Mouse (Mus musculus) limb, embryonic 12.5 days (tissue): ENCODE data around the gene Faf1. TPM values are rescaled to one million over a fixed set of nuclear protein-coding genes. Genes with fewer than 3 reads are reported as not detected.
A peak's percentile ranks its signal among the peaks of the same experiment; 100 is the strongest.
"Not testable (repeated sequence)": the region's sequence is repeated elsewhere in the genome, so short reads cannot be mapped to it uniquely, and the experiment has no call there.

ENCODE experiments used
- ATAC-seq: fragments of 200-750 bp; cut with Nextera tagmentation; 2 replicates; pipeline ENCODE4 v1.8.0; 2017; ENCODE audit warnings: low read depth, moderate TSS enrichment; ENCODE audit not compliant: insufficient number of reproducible peaks, insufficient read depth, low FRiP score, low TSS enrichment
- H3K27ac ChIP-seq: fragments of 300-500 bp; sonication (generic); 2 replicates; pipeline ENCODE4 v1.5.1; 2016; ENCODE audit warnings: mild to moderate bottlenecking, moderate library complexity
- H3K27me3 ChIP-seq: fragments of 300-500 bp; sonication (generic); 2 replicates; pipeline ENCODE4 v1.6.1; 2016; ENCODE audit warnings: mild to moderate bottlenecking, moderate library complexity
- H3K36me3 ChIP-seq: fragments of 300-500 bp; sonication (generic); 2 replicates; pipeline ENCODE4 v1.6.1; 2016; ENCODE audit warnings: mild to moderate bottlenecking, moderate library complexity
- H3K4me1 ChIP-seq: fragments of 300-500 bp; sonication (generic); replicated peaks from 2 replicates; pipeline ENCODE4 v1.6.1; 2016
- H3K4me2 ChIP-seq: fragments of 300-500 bp; sonication (generic); 2 replicates; pipeline ENCODE4 v1.6.1; 2016; ENCODE audit warnings: mild to moderate bottlenecking, moderate library complexity
- H3K4me3 ChIP-seq: fragments of 300-500 bp; sonication (generic); replicated peaks from 2 replicates; pipeline ENCODE4 v1.5.1; 2016; ENCODE audit warnings: mild to moderate bottlenecking
- H3K9ac ChIP-seq: fragments of 300-500 bp; sonication (generic); replicated peaks from 2 replicates; pipeline ENCODE4 v1.6.1; 2016; ENCODE audit warnings: mild to moderate bottlenecking, moderate library complexity
- H3K9me3 ChIP-seq: fragments of 300-500 bp; sonication (generic); 2 replicates; pipeline ENCODE4 v1.6.1; 2016; ENCODE audit warnings: mild to moderate bottlenecking, moderate library complexity
- WGBS: fragments of 180-500 bp; shearing (Covaris S2); methylation state at CpG from one replicate; pipeline ENCODE4 v1.1.7; 2016; 5-methylcytosine and 5-hydroxymethylcytosine counted together
- polyA plus RNA-seq: library from polyadenylated mRNA; unstranded; fragments of >200 nt; fragmentation: Nextera tagmentation; extraction: Ambion mirVana; gene quantifications from 2 replicates; pipeline ENCODE4 v1.2.1, GENCODE M21; 2016

Faf1 gene
- polyA plus RNA-seq, 1 experiment from 2014 or later, result 33.3 TPM

- no peaks in the 10 kb centered on the region for H3K9me3 ChIP-seq
- ATAC-seq, result peak; percentile 48; the same call in 1 of the 2 replicates
- H3K4me1 ChIP-seq, result peaks cover 18% of the 10 kb centered on the region
- WGBS, result under 1% methylated on average over 49 of the region's 49 CpGs
- no peaks in the 10 kb centered on the region for H3K36me3 ChIP-seq
- peaks cover 37% of the 10 kb centered on the region for H3K27me3 ChIP-seq
- H3K4me2 ChIP-seq, result peak overlapping the region; percentile 98
- no peak overlapping the region for H3K27ac ChIP-seq
- H3K4me3 ChIP-seq, result peak overlapping the region; percentile 63
- peak overlapping the region; percentile 81 for H3K9ac ChIP-seq
Observed at GRCm38 (mm10) chr4:109665982-109666460, 10.4 kb upstream of the Faf1 start.

DNA sequence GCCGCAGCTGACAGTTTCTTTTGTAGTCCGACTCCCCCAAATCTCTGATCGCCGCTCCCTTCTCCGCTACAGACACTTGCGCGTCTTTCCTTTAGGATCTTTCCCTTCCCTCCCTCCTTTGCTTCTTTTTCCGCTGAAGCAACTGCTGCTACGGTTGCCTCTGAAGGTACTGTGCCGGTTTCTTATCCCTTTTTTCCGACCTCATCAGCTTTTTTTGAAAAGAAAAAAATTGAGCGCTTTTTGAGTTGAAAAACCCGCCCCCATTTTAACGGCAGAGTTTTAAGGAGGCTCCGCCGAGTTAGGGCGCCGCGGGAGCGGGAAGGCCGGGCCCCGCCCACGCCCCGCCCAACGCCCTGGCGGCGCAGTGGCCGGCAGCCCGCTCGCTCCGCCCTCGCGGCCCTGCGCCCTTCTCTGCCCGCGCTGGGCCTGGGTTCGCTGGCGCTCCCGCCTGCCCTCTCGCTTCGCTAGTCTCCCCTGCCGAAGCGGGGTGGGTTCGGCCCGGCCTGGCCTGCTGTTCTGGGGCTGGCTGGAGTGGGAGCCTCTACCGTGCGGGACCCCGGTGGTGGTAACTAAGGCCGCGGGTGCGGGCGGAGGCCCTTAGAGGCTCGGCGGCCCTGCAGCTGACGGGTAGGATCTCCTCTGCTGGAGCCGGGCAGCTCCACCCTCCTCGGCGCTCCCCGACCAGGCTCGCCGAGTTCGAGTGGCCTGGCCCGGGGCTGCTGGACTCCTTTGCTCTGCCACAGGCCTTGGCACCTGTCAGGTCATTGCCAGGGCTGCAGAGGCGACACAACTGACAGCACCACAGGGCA, 9.7 kb upstream of the Faf1 start, which contains the start of gene Cdkn2c:
Gene Cdkn2c (minus strand): TSS at position 729 of the 809 bp plus-strand sequence.
- Histone ChIP-seq H3K9ac (peak within 1 kb of the TSS; percentile 81), H3K4me1 (peaks cover 18% of the 10 kb centered on the region), H3K36me3 (no peaks in the 10 kb centered on the region), H3K9me3 (no peaks in the 10 kb centered on the region), H3K4me3 (peak within 1 kb of the TSS; percentile 63), H3K27me3 (peaks cover 31% of the 10 kb centered on the region), H3K27ac (peak within 1 kb of the TSS; percentile 92), H3K4me2 (peak within 1 kb of the TSS; percentile 98)
- peak; percentile 93 for ATAC-seq
- under 1% methylated on average over 63 of the region's 64 CpGs for WGBS

DNA sequence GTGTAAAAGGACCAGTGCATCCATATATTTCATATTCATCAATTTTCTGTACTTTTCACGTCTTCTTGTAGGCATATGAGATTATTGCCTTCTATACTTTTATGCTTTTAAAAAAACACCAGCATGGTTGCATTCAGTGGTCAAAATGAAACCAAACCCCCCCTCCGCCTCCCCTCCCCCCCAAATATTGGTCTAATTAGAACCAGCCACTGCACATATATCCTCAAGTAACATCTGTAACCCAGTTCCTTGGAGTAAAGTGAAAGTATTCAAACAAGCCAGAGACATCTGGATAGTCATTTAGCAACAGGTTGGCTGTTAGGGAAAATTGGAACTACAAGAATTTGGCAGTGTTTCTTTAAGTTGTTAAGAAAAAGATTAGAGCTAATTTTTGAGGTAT, 8.9 kb upstream of the Faf1 start:
- peak overlapping the region; percentile 98 for H3K4me2 ChIP-seq
- H3K27me3 ChIP-seq, result peaks cover 26% of the 10 kb centered on the region
- ATAC-seq, result no peak
- 0 out of 2 replicates have a peak overlapping the region, but pooled peaks have one; percentile 81 for H3K9ac ChIP-seq
- H3K9me3 ChIP-seq, result no peaks in the 10 kb centered on the region
- H3K36me3 ChIP-seq, result no peaks in the 10 kb centered on the region
- peak overlapping the region; percentile 63; the same call in 1 of the 2 replicates for H3K4me3 ChIP-seq
- WGBS, result 28% methylated on average over 2 of the region's 2 CpGs
- no peak overlapping the region for H3K27ac ChIP-seq
- peaks cover 18% of the 10 kb centered on the region for H3K4me1 ChIP-seq

- no peak overlapping the region for H3K4me3 ChIP-seq
- H3K36me3 ChIP-seq, result no peaks in the 10 kb centered on the region
- H3K4me2 ChIP-seq, result no peak overlapping the region
- no peaks in the 10 kb centered on the region for H3K9me3 ChIP-seq
- 73% methylated on average over 2 of the region's 2 CpGs for WGBS
- no peak overlapping the region for H3K9ac ChIP-seq
- ATAC-seq, result no peak
- H3K27me3 ChIP-seq, result peaks cover 11% of the 10 kb centered on the region
- H3K4me1 ChIP-seq, result peaks cover 14% of the 10 kb centered on the region; the same call in 1 of the 2 replicates
- H3K27ac ChIP-seq, result no peak overlapping the region
Observed at GRCm38 (mm10) chr4:109670213-109670612, 6.2 kb upstream of the Faf1 start.

DNA sequence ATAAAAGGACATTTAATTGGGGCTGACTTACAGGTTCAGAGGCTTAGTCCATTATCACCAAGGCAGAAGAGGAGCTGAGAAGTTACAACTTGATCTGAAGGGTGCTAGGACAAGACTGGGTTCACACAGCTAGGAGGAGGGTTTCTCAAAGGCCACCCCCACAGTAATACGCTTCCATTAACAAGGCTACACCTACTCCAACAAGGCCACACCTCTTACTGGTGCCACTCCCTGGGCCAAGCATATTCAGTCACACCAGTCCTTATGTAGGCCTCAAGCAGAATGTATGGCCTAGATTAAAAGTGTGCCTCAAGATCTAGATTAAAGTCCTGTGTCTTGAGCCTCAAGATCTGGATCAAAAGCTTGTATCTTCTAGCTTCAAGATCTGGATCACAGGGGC, 4.4 kb upstream of the Faf1 start:
- Histone ChIP-seq H3K9me3 (no peaks in the 10 kb centered on the region), H3K4me2 (no peak overlapping the region), H3K9ac (no peak overlapping the region), H3K4me3 (no peak overlapping the region), H3K4me1 (peaks cover 4% of the 10 kb centered on the region; the same call in 1 of the 2 replicates), H3K36me3 (no peaks in the 10 kb centered on the region), H3K27ac (no peak overlapping the region), H3K27me3 (no peaks in the 10 kb centered on the region)
- no peak for ATAC-seq
- 76% methylated on average over 1 of the region's 1 CpGs for WGBS

- peaks cover 6% of the 10 kb centered on the region for H3K4me1 ChIP-seq
- H3K4me3 ChIP-seq, result no peak overlapping the region
- WGBS, result 86% methylated on average over 2 of the region's 2 CpGs
- no peaks in the 10 kb centered on the region for H3K36me3 ChIP-seq
- no peak overlapping the region for H3K9ac ChIP-seq
- H3K4me2 ChIP-seq, result no peak overlapping the region
- H3K27ac ChIP-seq, result no peak overlapping the region
- H3K9me3 ChIP-seq, result no peaks in the 10 kb centered on the region
- H3K27me3 ChIP-seq, result no peaks in the 10 kb centered on the region
- no peak for ATAC-seq
Observed at GRCm38 (mm10) chr4:109674097-109674496, 2.3 kb upstream of the Faf1 start.

- no peak for ATAC-seq
Observed at GRCm38 (mm10) chr4:109677221-109677620, 833 bp downstream of the Faf1 start.

GRCm38 (mm10) chr4:109683561-109683960, 7.2 kb downstream of the Faf1 start:
- Histone ChIP-seq H3K36me3 (0 out of 2 replicates have a peak, but pooled peaks cover 7% of the 10 kb centered on the region), H3K9me3 (no peaks in the 10 kb centered on the region), H3K27me3 (no peaks in the 10 kb centered on the region), H3K4me3 (no peak overlapping the region), H3K27ac (no peak overlapping the region), H3K9ac (no peak overlapping the region), H3K4me1 (no peaks in the 10 kb centered on the region), H3K4me2 (no peak overlapping the region)
- no peak for ATAC-seq
- 66% methylated on average over 2 of the region's 2 CpGs for WGBS

More at GRCm38 (mm10) chr4:109677221-109677620, 833 bp downstream of the Faf1 start:
- 1% methylated on average over 3 of the region's 3 CpGs for WGBS
- Histone ChIP-seq H3K9ac (peak overlapping the region; percentile 87), H3K36me3 (no peaks in the 10 kb centered on the region), H3K4me3 (peak overlapping the region; percentile 90), H3K4me2 (peak overlapping the region; percentile 65), H3K9me3 (no peaks in the 10 kb centered on the region), H3K27ac (peak overlapping the region; percentile 97), H3K4me1 (peaks cover 6% of the 10 kb centered on the region), H3K27me3 (no peaks in the 10 kb centered on the region)

- H3K4me1 ChIP-seq, result no peaks in the 10 kb centered on the region
- H3K4me3 ChIP-seq, result no peak overlapping the region
- no peak overlapping the region for H3K9ac ChIP-seq
- no peaks in the 10 kb centered on the region for H3K27me3 ChIP-seq
- H3K27ac ChIP-seq, result no peak overlapping the region
- H3K36me3 ChIP-seq, result peaks cover 5% of the 10 kb centered on the region
- ATAC-seq, result no peak
- H3K9me3 ChIP-seq, result peaks cover 12% of the 10 kb centered on the region
- no peak overlapping the region for H3K4me2 ChIP-seq
Observed at GRCm38 (mm10) chr4:109692674-109693073, 16.3 kb downstream of the Faf1 start.

DNA sequence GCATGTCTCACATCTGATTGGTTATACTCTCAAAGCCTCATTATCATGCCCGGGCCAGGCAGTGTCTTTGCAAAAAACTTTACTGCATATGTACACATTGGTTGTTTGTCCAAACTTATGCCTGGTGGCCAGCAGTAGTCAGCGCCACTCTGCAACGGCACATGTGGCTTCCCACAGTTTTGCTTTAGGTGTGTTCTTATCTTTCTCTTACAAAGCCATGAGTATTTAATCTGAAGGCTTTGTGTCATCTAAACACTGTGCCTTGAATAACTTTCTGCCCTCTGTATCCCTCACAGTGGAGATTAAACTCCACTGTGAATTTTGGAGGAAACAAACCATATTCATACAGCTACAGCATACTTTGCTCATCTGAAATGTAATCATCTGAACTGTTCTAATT, 24.3 kb downstream of the Faf1 start:
- not testable (repeated sequence) for H3K27ac ChIP-seq, H3K27me3 ChIP-seq, H3K4me2 ChIP-seq, ATAC-seq, H3K36me3 ChIP-seq, H3K9ac ChIP-seq, H3K4me3 ChIP-seq, H3K4me1 ChIP-seq, H3K9me3 ChIP-seq
- 95% methylated on average over 3 of the region's 3 CpGs for WGBS

- Histone ChIP-seq H3K9me3 (no peaks in the 10 kb centered on the region), H3K4me2 (no peak overlapping the region), H3K4me1 (no peaks in the 10 kb centered on the region), H3K27ac (no peak overlapping the region), H3K36me3 (no peaks in the 10 kb centered on the region), H3K4me3 (no peak overlapping the region), H3K9ac (no peak overlapping the region), H3K27me3 (no peaks in the 10 kb centered on the region)
- no peak for ATAC-seq
Observed at GRCm38 (mm10) chr4:109703568-109703967, 27.2 kb downstream of the Faf1 start.
